Mouse (Mus musculus) CH12.LX (cell line): Measurements from ENCODE around the gene Npas3. TPM values are rescaled to one million over a fixed set of nuclear protein-coding genes. Genes with fewer than 3 reads are reported as not detected.

ENCODE experiments used
- DNase-seq: peaks from one replicate; pipeline ENCODE4 v3.0.0-alpha.2; 2013; ENCODE audit errors: extremely low read depth
- H3K27ac ChIP-seq: 2 replicates; pipeline ENCODE4 v1.5.1; 2012; ENCODE audit warnings: low read depth, mild to moderate bottlenecking, control low read depth, moderate library complexity; ENCODE audit not compliant: insufficient read depth
- H3K27me3 ChIP-seq: replicated peaks from 2 replicates; pipeline ENCODE3; 2012; ENCODE audit warnings: inconsistent platforms
- H3K36me3 ChIP-seq, 2 experiments: replicated peaks in 1 of 2; 2 replicates each; pipeline versions ENCODE3 to v1.6.1; 2012; ENCODE audit warnings: inconsistent platforms in 1 of 2, low read length in 1 of 2, mild to moderate bottlenecking in 1 of 2, mixed read lengths in 1 of 2, moderate library complexity in 1 of 2; ENCODE audit not compliant: control insufficient read depth in 1 of 2, insufficient read depth in 1 of 2
- H3K4me1 ChIP-seq, 2 experiments: 2 replicates each; pipeline ENCODE4 v1.6.1; 2012; ENCODE audit warnings: inconsistent platforms in 1 of 2, moderate library complexity in 1 of 2; ENCODE audit not compliant: insufficient read depth in 2 of 2, control insufficient read depth in 1 of 2
- H3K4me2 ChIP-seq: 2 replicates; pipeline ENCODE4 v1.6.1; 2012; ENCODE audit warnings: low read depth, mild to moderate bottlenecking, control low read depth; ENCODE audit not compliant: poor library complexity, insufficient read depth, severe bottlenecking
- H3K4me3 ChIP-seq, 3 experiments: fragments of 150-350 bp in 1 of 3; sonication (generic) in 1 of 3; replicated peaks in 1 of 3; 2 replicates each; pipeline versions ENCODE3 to v1.5.1; 2011 to 2012; ENCODE audit warnings: low read depth in 2 of 3, low read length in 2 of 3, mild to moderate bottlenecking in 2 of 3, moderate library complexity in 2 of 3, control low read depth in 1 of 3, improper control_type of control experiment in 1 of 3, inconsistent platforms in 1 of 3, mixed read lengths in 1 of 3; ENCODE audit not compliant: poor library complexity in 1 of 3
- H3K79me2 ChIP-seq: replicated peaks from 2 replicates; pipeline ENCODE4 v1.6.1; 2012; ENCODE audit warnings: mild to moderate bottlenecking, moderate library complexity; ENCODE audit not compliant: control insufficient read depth, poor library complexity, insufficient read depth, severe bottlenecking; ENCODE audit errors: extremely low read depth
- H3K9ac ChIP-seq: 2 replicates; pipeline ENCODE4 v1.6.1; 2012; ENCODE audit warnings: low read depth, mild to moderate bottlenecking, control low read depth, moderate library complexity; ENCODE audit not compliant: insufficient read depth
- H3K9me3 ChIP-seq: replicated peaks from 2 replicates; pipeline ENCODE3; 2012; ENCODE audit warnings: low read length, inconsistent platforms, mixed read lengths
- CTCF ChIP-seq, 2 experiments: IDR thresholded peaks in 1 of 2; conservative IDR thresholded peaks in 1 of 2; 2 replicates each; pipeline ENCODE4 v1.5.1; 2011 to 2012; ENCODE audit warnings: low read depth in 2 of 2, low read length in 2 of 2, improper control_type of control experiment in 1 of 2, inconsistent platforms in 1 of 2, mild to moderate bottlenecking in 1 of 2, moderate library complexity in 1 of 2
- E2F4 ChIP-seq: IDR thresholded peaks from 2 replicates; pipeline ENCODE4 v1.6.1; 2011; ENCODE audit warnings: low read depth, low read length, improper control_type of control experiment; ENCODE audit not compliant: insufficient replicate concordance
- EP300 ChIP-seq: IDR thresholded peaks from 2 replicates; pipeline ENCODE4 v1.6.1; 2011; ENCODE audit warnings: low read length, improper control_type of control experiment
- JUND ChIP-seq: conservative IDR thresholded peaks from 2 replicates; pipeline ENCODE4 v1.6.1; 2011; ENCODE audit warnings: low read depth, low read length, improper control_type of control experiment
- MAFK ChIP-seq: IDR thresholded peaks from 2 replicates; pipeline ENCODE4 v1.6.1; 2011; ENCODE audit warnings: low read length, improper control_type of control experiment; ENCODE audit not compliant: insufficient replicate concordance
- MAZ ChIP-seq: IDR thresholded peaks from 2 replicates; pipeline ENCODE4 v1.6.1; 2012; ENCODE audit warnings: low read depth, mild to moderate bottlenecking, inconsistent platforms, low read length, improper control_type of control experiment, moderate library complexity
- MYC ChIP-seq: IDR thresholded peaks from 2 replicates; pipeline ENCODE4 v1.6.1; 2011; ENCODE audit warnings: low read depth, mild to moderate bottlenecking, improper control_type of control experiment, low read length
- NELFE ChIP-seq: IDR thresholded peaks from 2 replicates; pipeline ENCODE4 v1.6.1; 2011; ENCODE audit warnings: low read depth, low read length, improper control_type of control experiment
- PAX5 ChIP-seq: IDR thresholded peaks from 2 replicates; pipeline ENCODE4 v1.6.1; 2012; ENCODE audit warnings: low read length, inconsistent platforms, mixed read lengths
- POLR2AphosphoS2 ChIP-seq: IDR thresholded peaks from 2 replicates; pipeline ENCODE4 v1.6.1; 2011; ENCODE audit warnings: low read depth, low read length, improper control_type of control experiment
- RAD21 ChIP-seq: IDR thresholded peaks from 2 replicates; pipeline ENCODE4 v1.6.1; 2011; ENCODE audit warnings: low read depth, mild to moderate bottlenecking, low read length, improper control_type of control experiment, moderate library complexity
- SMC3 ChIP-seq: IDR thresholded peaks from 2 replicates; pipeline ENCODE4 v1.6.1; 2011; ENCODE audit warnings: low read depth, low read length, improper control_type of control experiment
- TBP ChIP-seq: conservative IDR thresholded peaks from 2 replicates; pipeline ENCODE4 v1.6.1; 2011; ENCODE audit warnings: low read depth, low read length, improper control_type of control experiment
- UBTF ChIP-seq: IDR thresholded peaks from 2 replicates; pipeline ENCODE4 v1.6.1; 2012; ENCODE audit warnings: low read depth, mild to moderate bottlenecking, inconsistent platforms, low read length, improper control_type of control experiment, moderate library complexity
- USF2 ChIP-seq: conservative IDR thresholded peaks from 2 replicates; pipeline ENCODE4 v1.6.1; 2011; ENCODE audit warnings: low read depth, low read length, improper control_type of control experiment
- ZKSCAN1 ChIP-seq: IDR thresholded peaks from 2 replicates; pipeline ENCODE4 v1.6.1; 2012; ENCODE audit warnings: low read depth, inconsistent platforms, low read length, improper control_type of control experiment, borderline replicate concordance
- ZMIZ1 ChIP-seq: IDR thresholded peaks from 2 replicates; pipeline ENCODE4 v1.6.1; 2012; ENCODE audit warnings: low read depth, mild to moderate bottlenecking, inconsistent platforms, low read length, improper control_type of control experiment
- dilution Hi-C: fragments of 300-500 bp; cut with MboI; formaldehyde crosslinking; loops from 2 replicates; pipeline ENCODE4 v1.14.3; 2020; ENCODE audit warnings: low sequenced_read_pairs; ENCODE audit not compliant: extremely low pct_unique_long_range_greater_than_20kb, extremely low pct_ligation_motif_present
- in situ Hi-C: fragments of 300-500 bp; cut with MboI; formaldehyde crosslinking; loops from 3 replicates; pipeline ENCODE4 v1.14.3; 2019; ENCODE audit warnings: low sequenced_read_pairs, low pct_ligation_motif_present, low pct_unique_long_range_greater_than_20kb, mixed read lengths
- polyA plus RNA-seq: library from polyadenylated mRNA; unstranded; fragments of >175 nt; gene quantifications from 2 replicates; pipeline ENCODE4 v1.2.1, GENCODE M21; 2012; ENCODE audit warnings: low read depth; ENCODE audit not compliant: insufficient read length
- total RNA-seq, 2 experiments: library from RNA; depleted of rRNA; stranded (reverse); fragments of 300-350 nt in 1 of 2; fragments of >200 nt in 1 of 2; gene quantifications; 2 replicates each; pipeline ENCODE4 v1.2.3; 2012 to 2014

The Npas3 gene
- total and polyA plus RNA-seq, 3 experiments: 0.13 TPM; not detected in 1

DNA sequence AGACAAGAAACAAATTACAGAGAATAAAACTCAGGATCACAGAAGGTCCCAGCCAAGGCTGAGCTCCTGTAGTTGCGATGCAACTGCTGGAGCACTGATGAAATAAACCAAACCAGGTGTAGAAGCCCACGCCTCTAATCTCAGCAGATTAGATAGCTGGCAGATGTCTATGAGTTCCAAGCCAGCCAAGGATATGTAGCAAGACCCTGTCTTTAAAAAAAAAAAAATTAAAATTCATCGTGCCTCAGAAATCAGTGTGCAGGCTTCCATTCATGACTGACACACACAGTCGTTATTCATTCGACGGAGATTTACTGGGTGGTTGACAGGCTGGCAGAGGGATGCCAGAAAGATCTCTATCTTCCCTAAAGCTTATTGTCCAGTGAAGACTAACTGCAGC lies 849.7 kb downstream of the Npas3 start:
- H3K4me3 ChIP-seq: no peak overlapping the region
- no peaks in the 10 kb centered on the region for H3K36me3 ChIP-seq
- H3K79me2 ChIP-seq: no peaks in the 10 kb centered on the region
- TF ChIP-seq E2F4: no peak
- dilution Hi-C loops: no loop called here
- H3K4me1 ChIP-seq: no peaks in the 10 kb centered on the region
- no peak overlapping the region for H3K4me2 ChIP-seq
- in situ Hi-C loops: loop anchor here (5.0 kb wide), 1 partner anchor 394 kb away; no protein-coding TSS in a partner anchor
- H3K9me3 ChIP-seq: peaks cover 6% of the 10 kb centered on the region
- H3K9ac ChIP-seq: no peak overlapping the region
- no peak for DNase-seq
- no peaks in the 10 kb centered on the region for H3K27me3 ChIP-seq
- H3K27ac ChIP-seq: no peak overlapping the region

GRCm38 (mm10) chr12:54098785-54099184 lies 850.3 kb downstream of the Npas3 start:
- no peaks in the 10 kb centered on the region for H3K4me1 ChIP-seq
- no peak for TF ChIP-seq MYC
- peak; percentile 72 for TF ChIP-seq RAD21
- peak; percentile 63 to 77 for TF ChIP-seq CTCF (conservative IDR thresholded peaks at IDR 0.05 in 1 of 2, IDR thresholded peaks at IDR 0.05 in 1 of 2; ENCODE audit: low read depth in 2 of 2, low read length in 2 of 2)
- peak; percentile 86 for TF ChIP-seq SMC3
- dilution Hi-C loops: no loop called here
- H3K4me3 ChIP-seq: no peak overlapping the region
- no peak overlapping the region for H3K4me2 ChIP-seq
- DNase-seq: peak; percentile 57
- no peaks in the 10 kb centered on the region for H3K36me3 ChIP-seq
- peaks cover 6% of the 10 kb centered on the region for H3K9me3 ChIP-seq
- no peaks in the 10 kb centered on the region for H3K27me3 ChIP-seq
- no peak overlapping the region for H3K27ac ChIP-seq
- no peak overlapping the region for H3K9ac ChIP-seq
- in situ Hi-C loops: loop anchor here (5.0 kb wide), 1 partner anchor 394 kb away; no protein-coding TSS in a partner anchor
- no peaks in the 10 kb centered on the region for H3K79me2 ChIP-seq

GRCm38 (mm10) chr12:54099458-54099857 lies 851.0 kb downstream of the Npas3 start:
- Histone ChIP-seq H3K4me3 (no peak overlapping the region), H3K9ac (no peak overlapping the region), H3K36me3 (no peaks in the 10 kb centered on the region), H3K4me1 (no peaks in the 10 kb centered on the region), H3K79me2 (no peaks in the 10 kb centered on the region), H3K9me3 (peaks cover 6% of the 10 kb centered on the region), H3K27me3 (no peaks in the 10 kb centered on the region), H3K27ac (no peak overlapping the region), H3K4me2 (no peak overlapping the region)
- DNase-seq: no peak
- in situ Hi-C loops (loop anchor here (5.0 kb wide), 1 partner anchor 393 kb away; no protein-coding TSS in a partner anchor), dilution Hi-C loops (no loop called here)
- TF ChIP-seq USF2: no peak
- no peak for TF ChIP-seq PAX5
- no peak for TF ChIP-seq E2F4
- TF ChIP-seq SMC3: no peak
- TF ChIP-seq UBTF: no peak
- no peak for TF ChIP-seq JUND
- no peak for TF ChIP-seq POLR2AphosphoS2
- no peak for TF ChIP-seq EP300
- TF ChIP-seq NELFE: no peak
- no peak for TF ChIP-seq MAZ
- no peak for TF ChIP-seq TBP
- no peak for TF ChIP-seq ZMIZ1
- TF ChIP-seq MAFK: no peak
- TF ChIP-seq ZKSCAN1: no peak
